ENCODE assay signal across 10 mouse cellular contexts in the genomic region with DNA sequence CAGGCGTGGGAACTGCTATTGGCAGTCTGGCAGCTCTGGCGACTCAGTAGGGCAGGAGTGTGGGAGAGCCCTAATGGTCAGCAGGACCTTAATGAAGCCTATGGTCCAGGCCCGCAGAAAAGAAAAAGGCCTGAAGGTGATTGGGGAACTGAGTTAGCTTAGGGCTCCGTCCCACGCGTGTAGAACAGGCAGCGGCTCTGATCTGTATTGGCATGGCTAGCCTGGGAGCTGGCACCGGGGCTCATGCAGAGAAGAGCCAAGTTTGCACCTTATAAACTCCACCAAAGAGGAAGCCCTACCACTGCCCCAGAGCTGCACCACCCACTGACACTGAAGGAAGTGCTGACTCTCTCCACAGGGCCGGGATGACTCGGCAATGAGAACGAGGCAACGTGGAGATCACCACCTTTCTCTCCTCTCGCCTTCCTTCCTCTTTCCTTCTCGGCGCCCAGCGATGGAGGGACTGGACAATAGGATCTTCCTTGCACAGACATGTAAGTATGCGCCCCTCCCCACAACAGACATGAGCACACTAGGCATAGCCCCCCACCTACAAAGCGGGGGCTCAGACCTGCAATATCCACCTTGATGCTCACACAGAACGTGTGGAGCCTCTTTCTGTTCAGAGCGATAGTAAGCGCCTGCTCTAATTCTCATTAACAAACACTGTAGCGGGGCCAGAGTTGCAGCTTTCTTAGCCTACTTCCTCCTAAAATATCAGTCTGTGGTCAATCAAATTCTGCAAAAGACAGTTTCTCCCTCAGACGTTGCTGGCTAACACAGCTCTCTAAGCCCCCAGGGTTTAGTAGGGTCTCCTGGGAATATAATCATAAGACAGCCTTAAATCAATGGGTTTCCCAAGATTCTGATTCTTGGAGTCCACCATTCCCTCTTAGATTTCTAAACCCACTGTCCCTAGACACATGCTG.
DNase-seq lines count a peak whose midpoint lies in the region; ATAC-seq and TF ChIP-seq lines count a peak whose summit lies in the region.
"Had no signal": no experiment of that assay in that cellular context is flagged by ENCODE, and none has a peak within 500 bp of the region (broad histone marks: within the 10 kb centered on the region; RNA-seq: fewer than 3 reads in every experiment).

No protein-coding gene starts in this region.

- peak overlapping the region; percentile 18; the same call in 1 of the 2 replicates for H3K27ac ChIP-seq in liver, adult 2 months (replicated peaks; ENCODE audit: insufficient read depth, low read depth, low read length)
- H3K27ac ChIP-seq in limb, embryonic 10.5 days, result no peak overlapping the region
- H3K27ac ChIP-seq: neural tube, embryonic 12.5 days had no signal

- TF ChIP-seq CTCF in G1E (IDR thresholded peaks at IDR 0.05; ENCODE audit: low read depth, low read length), result no peak
- no peak for TF ChIP-seq CTCF in liver, adult 2 months (IDR thresholded peaks at IDR 0.05; ENCODE audit: low read depth, low read length)

- WGBS in liver, adult 2 months, result 76% methylated on average over 23 of the region's 23 CpGs
- 84% methylated on average over 23 of the region's 23 CpGs for WGBS in limb, embryonic 10.5 days

- TF ChIP-seq POLR2A in liver, adult 2 months (IDR thresholded peaks at IDR 0.05; ENCODE audit: extremely low read depth, insufficient read depth, low read length), result no peak

- peaks cover 46% of the 10 kb centered on the region for H3K4me1 ChIP-seq in G1E (ENCODE audit: insufficient read depth, low read depth, low read length)
- H3K4me1 ChIP-seq in liver, adult 2 months (ENCODE audit: control insufficient read depth, insufficient read depth, low read length), result peaks cover 2% of the 10 kb centered on the region
- no peaks in the 10 kb centered on the region; the same call in 1 of the 2 replicates for H3K4me1 ChIP-seq in limb, embryonic 10.5 days
- H3K4me1 ChIP-seq: neural tube, embryonic 12.5 days had no signal

- peak; percentile 70 for DNase-seq in B cell, adult 2 months
- peak; percentile 52 for DNase-seq in G1E (ENCODE audit: low spot score)
- DNase-seq in liver, adult 2 months (ENCODE audit: extremely low read depth, low read depth, low spot score), result no peak
- peak; percentile 51 to 61 for DNase-seq in natural killer cell, adult 2 months (ENCODE audit: low spot score in 2 of 2)
- DNase-seq in urinary bladder, adult 18-20 months (ENCODE audit: low spot score in 2 of 2), result no peak
- no peak for DNase-seq in right cerebral cortex, postnatal 4 days
- DNase-seq in testis, postnatal 14 days (ENCODE audit: low spot score), result no peak
- DNase-seq in limb, embryonic 10.5 days (ENCODE audit: low spot score), result no peak

- H3K4me3 ChIP-seq in G1E (ENCODE audit: low read depth, low read length), result peak overlapping the region; percentile 70
- H3K4me3 ChIP-seq in liver, adult 2 months (ENCODE audit: insufficient read depth, low read depth, low read length), result no peak overlapping the region
- no peak overlapping the region for H3K4me3 ChIP-seq in limb, embryonic 10.5 days
- H3K4me3 ChIP-seq: neural tube, embryonic 12.5 days had no signal

- H3K36me3 ChIP-seq in G1E (replicated peaks), result peaks cover 22% of the 10 kb centered on the region
- H3K36me3 ChIP-seq in liver, adult 2 months (ENCODE audit: control insufficient read depth, insufficient read depth, low read length), result no peaks in the 10 kb centered on the region
- H3K36me3 ChIP-seq in limb, embryonic 10.5 days, result no peaks in the 10 kb centered on the region
- H3K36me3 ChIP-seq: neural tube, embryonic 12.5 days had no signal

- H3K9me3 ChIP-seq in G1E (replicated peaks), result no peaks in the 10 kb centered on the region
- no peaks in the 10 kb centered on the region for H3K9me3 ChIP-seq in limb, embryonic 10.5 days (replicated peaks)
- H3K9me3 ChIP-seq: neural tube, embryonic 12.5 days had no signal

- H3K27me3 ChIP-seq in G1E (ENCODE audit: insufficient read depth, low read length), result no peaks in the 10 kb centered on the region
- no peaks in the 10 kb centered on the region for H3K27me3 ChIP-seq in liver, adult 2 months (ENCODE audit: control insufficient read depth, insufficient read depth, low read length)
- H3K27me3 ChIP-seq in limb, embryonic 10.5 days (ENCODE audit: low read depth, poor library complexity, severe bottlenecking), result no peaks in the 10 kb centered on the region
- H3K27me3 ChIP-seq: neural tube, embryonic 12.5 days had no signal

- H3K9ac ChIP-seq in liver, adult 2 months (ENCODE audit: low read depth, low read length), result no peak overlapping the region
- H3K9ac ChIP-seq: neural tube, embryonic 12.5 days had no signal

- H3K79me2 ChIP-seq in liver, adult 2 months (ENCODE audit: control insufficient read depth, insufficient read depth, low read length), result no peaks in the 10 kb centered on the region

- peak; percentile 84 for ATAC-seq in G1E (ENCODE audit: extremely low read depth, insufficient number of reproducible peaks, low FRiP score, poor library complexity, severe bottlenecking)
- ATAC-seq: forebrain, embryonic 14.5 days had no signal

Comparison
In these comparisons a context has a peak if more than half of its experiments do, and no peak if none do; other contexts are left out.
1. DNase-seq: peak in B cell, adult 2 months (2 of 2), G1E (single experiment) and natural killer cell, adult 2 months (2 of 2); none in liver, adult 2 months (single experiment), urinary bladder, adult 18-20 months (0 of 2), right cerebral cortex, postnatal 4 days (single experiment), testis, postnatal 14 days (single experiment) and limb, embryonic 10.5 days (single experiment).